Mouse (Mus musculus) CD4-positive, CD25-positive, alpha-beta regulatory T cell, adult 4 months (primary cell): ENCODE data around the gene Rubcnl. TPM values are rescaled to one million over a fixed set of nuclear protein-coding genes. Genes with fewer than 3 reads are reported as not detected.

Source experiments
- ATAC-seq: one replicate; pipeline ENCODE4 v1.8.0; 2017
- polyA plus RNA-seq, 2 experiments: library from polyadenylated mRNA; unstranded; fragments of 100-300 nt; shearing (Covaris generic); gene quantifications; one replicate each; pipeline ENCODE4 v1.2.1; 2017

Rubcnl gene
- 1 to 10 TPM in 1 of 2 experiments, under 1 TPM in 1; 0.51 to 1.3 TPM for polyA plus RNA-seq

- ATAC-seq: peak; percentile 83
These were observed at the start of gene Rubcnl for GRCm38 (mm10) chr14:75015856-75016714. Rubcnl (plus strand) TSS chr14:75016027.

- ATAC-seq: no peak
These were observed 43.6 kb upstream of the Rubcnl start for GRCm38 (mm10) chr14:74972216-74972615.

- ATAC-seq: no peak
These were observed 43.1 kb upstream of the Rubcnl start for GRCm38 (mm10) chr14:74972687-74973086.

- ATAC-seq: peak; percentile 43
These were observed 41.6 kb upstream of the Rubcnl start for GRCm38 (mm10) chr14:74974136-74974651.

DNA sequence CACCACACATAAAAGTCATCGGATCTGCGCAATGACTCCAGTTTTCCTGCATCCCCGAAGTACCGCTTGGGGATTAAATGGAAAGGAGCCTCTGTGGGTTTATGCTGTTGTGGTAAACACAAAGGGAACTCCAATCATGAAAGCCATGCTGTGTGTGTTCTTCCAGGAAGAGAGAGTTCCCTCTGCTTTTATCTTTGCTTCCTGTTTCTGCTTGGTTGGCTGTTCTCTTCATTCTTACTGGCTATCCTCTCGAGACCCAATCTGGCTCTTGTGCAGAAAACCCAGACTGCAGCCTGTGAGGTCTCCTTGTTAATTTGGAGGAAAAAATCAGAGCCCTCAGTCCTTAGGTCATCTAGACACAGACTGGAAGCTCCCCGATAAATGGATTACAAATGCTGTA is 38.9 kb upstream of the Rubcnl start:
- ATAC-seq: peak; percentile 49

DNA sequence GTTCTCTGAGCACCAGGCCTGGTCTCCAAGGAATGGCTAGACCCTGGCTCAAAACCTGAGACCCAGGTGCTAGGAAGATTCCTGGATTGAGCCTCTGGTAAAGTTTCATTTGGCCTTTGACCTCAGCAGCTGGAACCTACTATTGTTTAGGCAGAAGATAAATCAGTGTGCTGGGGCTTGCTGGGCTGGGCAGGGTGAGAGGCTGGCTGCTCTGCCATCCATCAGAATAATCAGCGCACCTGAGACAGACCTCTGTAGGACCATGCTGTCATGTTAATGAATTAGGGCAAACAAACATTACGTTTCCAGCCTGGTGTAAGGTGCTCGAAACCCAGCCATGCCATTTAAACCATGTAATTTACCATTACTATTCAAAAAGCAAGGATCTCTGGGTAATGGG is 34.8 kb upstream of the Rubcnl start:
- ATAC-seq: no peak

GRCm38 (mm10) chr14:74983079-74983478 is 32.7 kb upstream of the Rubcnl start:
- ATAC-seq: no peak

GRCm38 (mm10) chr14:74984817-74985391 is 30.9 kb upstream of the Rubcnl start:
- peak; percentile 95 for ATAC-seq

DNA sequence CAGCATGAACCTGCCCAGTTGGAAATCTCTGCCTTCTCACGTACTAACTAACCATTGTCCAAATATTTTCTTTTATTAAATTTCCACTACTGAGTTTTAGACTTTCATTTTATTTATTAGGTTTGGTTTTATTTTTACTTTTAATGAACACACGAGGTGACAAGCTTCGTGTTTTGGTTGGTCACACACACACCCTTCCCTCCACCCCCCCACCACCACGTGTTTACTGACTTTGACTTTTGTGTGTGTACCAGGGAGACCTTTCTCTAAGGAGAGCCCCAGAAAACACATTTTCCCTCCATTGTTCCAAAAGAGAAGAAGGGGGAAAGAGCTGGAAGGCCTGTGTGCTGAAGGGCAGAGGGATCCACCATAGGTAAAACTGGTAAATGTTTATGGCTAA is 30.2 kb upstream of the Rubcnl start:
- no peak for ATAC-seq

GRCm38 (mm10) chr14:74986527-74986926 is 29.3 kb upstream of the Rubcnl start:
- ATAC-seq: no peak

DNA sequence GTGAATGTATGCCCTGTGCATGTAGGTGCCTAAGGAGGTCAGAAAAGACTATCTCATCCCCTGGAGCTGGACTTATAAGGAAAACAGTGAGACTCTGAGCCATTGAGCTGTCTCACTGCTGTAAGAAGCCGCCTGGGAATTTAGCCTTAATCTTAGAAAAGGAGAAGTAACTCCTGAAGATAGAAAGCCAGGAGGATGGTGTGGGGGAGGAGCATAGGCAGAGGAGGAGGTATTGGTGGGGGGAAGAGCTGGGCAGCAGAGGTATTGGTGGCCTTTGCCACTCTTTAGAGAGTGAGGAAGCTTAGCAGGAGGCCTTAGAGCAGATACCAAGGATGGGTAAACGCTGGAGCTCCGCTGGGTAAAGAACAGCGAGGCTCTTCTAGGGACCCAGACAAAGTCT is 26.5 kb upstream of the Rubcnl start:
- ATAC-seq: no peak

DNA sequence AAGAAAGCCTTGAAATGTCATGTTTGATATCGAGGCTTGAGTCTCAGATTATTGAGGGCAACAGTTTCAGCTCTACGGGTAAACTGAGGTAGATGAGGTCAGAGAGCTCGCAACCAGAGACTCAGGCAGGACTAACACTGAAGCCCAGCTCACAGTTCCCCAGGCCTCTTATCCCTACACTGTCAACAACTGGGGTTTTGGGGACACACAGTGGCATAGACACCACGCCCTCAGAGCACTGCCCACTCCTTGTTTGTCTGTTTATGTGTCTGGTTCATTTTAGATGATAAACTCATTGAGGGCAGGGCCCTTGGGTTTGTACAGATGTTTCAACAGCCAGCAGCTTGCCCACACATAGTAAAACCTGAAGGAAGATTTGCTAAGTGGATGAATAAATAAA is 25.9 kb upstream of the Rubcnl start:
- ATAC-seq: no peak

DNA sequence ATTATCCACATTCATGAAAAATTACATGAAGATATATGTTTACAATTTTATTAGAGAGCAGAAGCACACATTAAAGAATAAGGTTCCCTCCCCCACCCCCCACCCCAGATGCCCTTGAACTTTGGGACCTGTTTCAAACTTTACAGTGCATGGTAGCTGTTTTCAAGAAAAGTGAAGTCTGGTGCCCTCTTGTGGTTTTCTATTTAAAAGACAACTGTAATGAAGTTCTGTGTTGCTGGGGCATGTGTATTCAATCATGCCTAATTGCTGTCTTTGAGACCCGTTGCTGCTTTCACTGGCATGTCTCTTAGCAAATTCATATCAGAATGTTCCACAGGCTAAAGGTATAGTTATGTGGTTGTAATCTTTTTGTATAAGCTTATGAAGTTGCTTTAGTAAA is 25.3 kb upstream of the Rubcnl start:
- peak; percentile 91 for ATAC-seq

- no peak for ATAC-seq
These were observed 19.3 kb upstream of the Rubcnl start for GRCm38 (mm10) chr14:74996556-74996955.

DNA sequence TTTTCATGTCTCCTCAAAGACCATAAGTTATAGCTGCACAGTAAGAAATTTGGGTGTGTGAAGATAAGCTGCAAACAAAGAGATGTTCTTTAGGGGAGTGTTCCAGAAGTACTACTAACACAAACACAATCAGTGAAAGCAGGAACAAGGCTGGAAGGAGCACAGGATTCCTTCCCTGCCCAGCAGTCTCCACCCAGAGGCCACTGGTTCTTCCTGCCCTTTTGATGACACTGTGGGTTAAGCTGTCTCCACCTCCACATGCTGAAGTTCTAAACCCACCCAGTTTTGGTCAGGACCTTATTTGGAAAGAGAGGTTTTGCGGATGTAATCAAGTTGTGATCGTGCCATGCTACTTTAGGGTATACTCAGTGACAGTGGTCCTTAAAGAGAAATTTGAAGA is 18.8 kb upstream of the Rubcnl start:
- no peak for ATAC-seq

DNA sequence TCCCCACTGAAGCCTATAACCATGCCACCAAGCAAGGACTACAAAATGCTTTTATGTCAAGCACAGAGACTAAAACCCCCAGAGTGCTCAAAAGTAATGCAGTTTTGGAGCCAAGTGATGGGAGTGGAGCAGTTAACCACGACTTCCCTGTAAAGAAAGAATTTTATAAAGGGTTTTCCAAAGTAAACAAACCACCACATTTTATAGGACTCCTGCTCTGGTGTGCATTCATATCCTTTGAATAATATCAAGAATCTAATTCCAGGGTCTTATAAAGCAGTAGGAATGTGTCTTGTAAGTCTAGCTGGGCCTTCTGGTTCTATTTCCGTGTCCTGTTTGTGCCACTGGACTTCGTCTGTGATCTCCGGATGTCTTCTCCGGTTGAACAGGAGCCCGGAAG is 14.5 kb upstream of the Rubcnl start:
- no peak for ATAC-seq

GRCm38 (mm10) chr14:75003356-75003755 is 12.5 kb upstream of the Rubcnl start:
- no peak for ATAC-seq

- ATAC-seq: no peak
These were observed 10.2 kb upstream of the Rubcnl start for GRCm38 (mm10) chr14:75005478-75006199.

DNA sequence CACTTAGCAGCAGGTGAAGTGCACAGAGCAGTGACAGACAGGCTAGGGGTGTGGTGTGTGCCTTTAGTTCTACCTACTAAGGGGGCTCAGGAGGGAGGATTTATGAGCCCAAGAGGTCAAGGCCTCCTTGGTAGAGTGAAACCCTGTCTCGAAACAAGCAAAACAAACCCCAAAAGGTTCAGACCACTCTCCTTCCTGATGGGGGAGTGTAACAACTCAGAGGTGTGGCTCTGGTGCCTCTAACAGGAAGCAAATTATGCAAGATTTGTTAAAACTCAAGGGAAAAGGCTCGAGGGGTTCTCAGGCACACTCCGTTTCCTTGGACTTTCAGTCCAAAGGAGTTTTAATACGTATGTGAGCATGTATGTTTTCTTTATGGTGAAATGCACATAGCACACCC is 5.5 kb upstream of the Rubcnl start:
- ATAC-seq: peak; percentile 53

GRCm38 (mm10) chr14:75010986-75011655 is 4.7 kb upstream of the Rubcnl start:
- peak; percentile 70 for ATAC-seq

DNA sequence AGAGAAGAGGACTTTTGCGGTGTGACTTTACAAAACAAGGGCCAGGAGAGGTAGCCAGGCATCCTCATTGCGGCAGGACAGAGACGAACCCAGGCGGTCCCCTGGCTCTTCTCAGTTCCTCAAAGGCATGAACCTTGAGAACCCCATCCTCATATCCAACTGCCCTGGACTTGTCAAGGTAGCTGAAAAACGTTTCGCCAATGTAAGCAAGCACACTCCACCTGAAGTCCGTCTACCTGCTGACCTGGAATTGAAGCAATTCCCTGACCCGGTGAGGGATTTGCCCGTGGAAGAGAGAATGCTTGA is 841 bp downstream of the Rubcnl start:
- no peak for ATAC-seq

DNA sequence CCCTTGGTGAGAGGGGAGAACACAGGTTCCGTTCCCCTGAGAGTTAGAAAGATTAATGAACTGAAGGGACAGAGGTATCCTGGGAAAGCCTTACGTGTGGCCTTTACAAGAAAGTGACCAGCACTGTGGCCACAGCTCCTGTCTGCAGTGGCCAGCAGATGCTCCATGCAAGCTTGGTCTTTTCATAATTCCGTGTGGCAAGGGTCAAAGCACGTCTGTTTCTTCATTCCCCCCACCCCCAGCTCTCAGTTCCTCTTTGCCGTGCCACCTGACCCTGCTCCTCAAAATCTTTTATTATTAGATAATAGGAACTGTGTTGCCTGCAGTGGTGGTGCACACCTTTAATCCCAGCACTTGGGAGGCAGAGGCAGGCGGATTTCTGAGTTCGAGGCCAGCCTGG is 1.4 kb downstream of the Rubcnl start:
- ATAC-seq: no peak
